Mouse (Mus musculus): ENCODE measurements at regions not wholly inside any gene's neighbourhood (a gene's known extent, or its start where the extent isn't known, plus 50 kb on each side); places are given as distances from the start of the nearest gene placed in this dataset.

- DNase-seq, result no peak
Observed at GRCm38 (mm10) chr10:117431086-117431619, 51.3 kb upstream of the Cpsf6 start.

- no peak for DNase-seq
Observed at GRCm38 (mm10) chr10:117430224-117430884, 50.5 kb upstream of the Cpsf6 start.

GRCm38 (mm10) chr10:117429459-117430183 is 49.8 kb upstream of the Cpsf6 start:
- DNase-seq, result no peak
